Mouse (Mus musculus): ENCODE data around the gene A730049H05Rik. TPM values are rescaled to one million over a fixed set of nuclear protein-coding genes. Genes with fewer than 3 reads are reported as not detected.

Gene A730049H05Rik
- polyA plus RNA-seq, 1 experiment: 0.08 TPM

GRCm38 (mm10) chr6:92876121-92876520 is 59.8 kb downstream of the A730049H05Rik start:
- 34% methylated on average over 5 of the region's 5 CpGs for WGBS
- Histone ChIP-seq H3K36me3 (ENCODE audit: control insufficient read depth, insufficient read depth, low read length) (no peaks in the 10 kb centered on the region), H3K4me3 (ENCODE audit: extremely low read depth, insufficient read depth, insufficient read length) (no peak overlapping the region), H3K27ac (ENCODE audit: insufficient read depth, low read length) (no peak overlapping the region), H3K27me3 (ENCODE audit: control insufficient read depth, insufficient read depth, low read length) (no peaks in the 10 kb centered on the region), H3K4me1 (ENCODE audit: control insufficient read depth, insufficient read depth, insufficient read length) (no peaks in the 10 kb centered on the region)
- TF ChIP-seq POLR2A (IDR thresholded peaks at IDR 0.05; ENCODE audit: low read depth, low read length) (no peak), CTCF (IDR thresholded peaks at IDR 0.05; ENCODE audit: extremely low read depth, insufficient read depth, insufficient read length, insufficient replicate concordance) (no peak)
- DNase-seq (ENCODE audit: low read depth in 1 of 2, low spot score in 2 of 2): no peak

GRCm38 (mm10) chr6:92877236-92877635 is 61.0 kb downstream of the A730049H05Rik start:
- no peaks in the 10 kb centered on the region for H3K36me3 ChIP-seq (ENCODE audit: control insufficient read depth, insufficient read depth, low read length)
- DNase-seq (ENCODE audit: low read depth in 1 of 2, low spot score in 2 of 2): no peak
- TF ChIP-seq CTCF (IDR thresholded peaks at IDR 0.05; ENCODE audit: extremely low read depth, insufficient read depth, insufficient read length, insufficient replicate concordance): no peak
- no peak for TF ChIP-seq POLR2A (IDR thresholded peaks at IDR 0.05; ENCODE audit: low read depth, low read length)

GRCm38 (mm10) chr6:92878771-92879170 is 62.5 kb downstream of the A730049H05Rik start:
- DNase-seq (ENCODE audit: low read depth in 1 of 2, low spot score in 2 of 2): no peak
- Histone ChIP-seq H3K4me3 (ENCODE audit: extremely low read depth, insufficient read depth, insufficient read length) (no peak overlapping the region), H3K4me1 (ENCODE audit: control insufficient read depth, insufficient read depth, insufficient read length) (no peaks in the 10 kb centered on the region), H3K36me3 (ENCODE audit: control insufficient read depth, insufficient read depth, low read length) (no peaks in the 10 kb centered on the region), H3K27ac (ENCODE audit: insufficient read depth, low read length) (no peak overlapping the region), H3K27me3 (ENCODE audit: control insufficient read depth, insufficient read depth, low read length) (no peaks in the 10 kb centered on the region)
- WGBS: 89% methylated on average over 5 of the region's 5 CpGs
- TF ChIP-seq CTCF (IDR thresholded peaks at IDR 0.05; ENCODE audit: extremely low read depth, insufficient read depth, insufficient read length, insufficient replicate concordance) (no peak), POLR2A (IDR thresholded peaks at IDR 0.05; ENCODE audit: low read depth, low read length) (no peak)

More at GRCm38 (mm10) chr6:92877236-92877635, 61.0 kb downstream of the A730049H05Rik start:
- Histone ChIP-seq H3K27ac (ENCODE audit: insufficient read depth, low read length) (no peak overlapping the region), H3K4me3 (ENCODE audit: extremely low read depth, insufficient read depth, insufficient read length) (no peak overlapping the region), H3K4me1 (ENCODE audit: control insufficient read depth, insufficient read depth, insufficient read length) (no peaks in the 10 kb centered on the region), H3K27me3 (ENCODE audit: control insufficient read depth, insufficient read depth, low read length) (no peaks in the 10 kb centered on the region)
- WGBS: 88% methylated on average over 4 of the region's 4 CpGs

GRCm38 (mm10) chr6:92879700-92880265 is 63.5 kb downstream of the A730049H05Rik start:
- TF ChIP-seq POLR2A (IDR thresholded peaks at IDR 0.05; ENCODE audit: low read depth, low read length): no peak
- TF ChIP-seq CTCF (IDR thresholded peaks at IDR 0.05; ENCODE audit: extremely low read depth, insufficient read depth, insufficient read length, insufficient replicate concordance): no peak
- H3K27me3 ChIP-seq (ENCODE audit: control insufficient read depth, insufficient read depth, low read length): no peaks in the 10 kb centered on the region
- DNase-seq (ENCODE audit: low read depth in 1 of 2, low spot score in 2 of 2): no peak
- H3K4me3 ChIP-seq (ENCODE audit: extremely low read depth, insufficient read depth, insufficient read length): no peak overlapping the region
- no peaks in the 10 kb centered on the region for H3K36me3 ChIP-seq (ENCODE audit: control insufficient read depth, insufficient read depth, low read length)
- no peak overlapping the region for H3K27ac ChIP-seq (ENCODE audit: insufficient read depth, low read length)
- 91% methylated on average over 14 of the region's 14 CpGs for WGBS
- no peaks in the 10 kb centered on the region for H3K4me1 ChIP-seq (ENCODE audit: control insufficient read depth, insufficient read depth, insufficient read length)

GRCm38 (mm10) chr6:92882446-92882845 is 66.2 kb downstream of the A730049H05Rik start:
- 61% methylated on average over 5 of the region's 5 CpGs for WGBS

GRCm38 (mm10) chr6:92883131-92883900 is 67.0 kb downstream of the A730049H05Rik start:
- 88% methylated on average over 9 of the region's 9 CpGs for WGBS

More at GRCm38 (mm10) chr6:92882446-92882845, 66.2 kb downstream of the A730049H05Rik start:
- H3K27ac ChIP-seq (ENCODE audit: insufficient read depth, low read length): no peak overlapping the region
- no peak for DNase-seq (ENCODE audit: low read depth in 1 of 2, low spot score in 2 of 2)
- TF ChIP-seq CTCF (IDR thresholded peaks at IDR 0.05; ENCODE audit: extremely low read depth, insufficient read depth, insufficient read length, insufficient replicate concordance): no peak
- no peak for TF ChIP-seq POLR2A (IDR thresholded peaks at IDR 0.05; ENCODE audit: low read depth, low read length)
- H3K4me3 ChIP-seq (ENCODE audit: extremely low read depth, insufficient read depth, insufficient read length): no peak overlapping the region
- H3K36me3 ChIP-seq (ENCODE audit: control insufficient read depth, insufficient read depth, low read length): no peaks in the 10 kb centered on the region
- no peaks in the 10 kb centered on the region for H3K27me3 ChIP-seq (ENCODE audit: control insufficient read depth, insufficient read depth, low read length)
- no peaks in the 10 kb centered on the region for H3K4me1 ChIP-seq (ENCODE audit: control insufficient read depth, insufficient read depth, insufficient read length)

GRCm38 (mm10) chr6:92891535-92891934 is 75.3 kb downstream of the A730049H05Rik start:
- no peak for DNase-seq (ENCODE audit: low read depth in 1 of 2, low spot score in 2 of 2)
- TF ChIP-seq POLR2A (IDR thresholded peaks at IDR 0.05; ENCODE audit: low read depth, low read length) (no peak), CTCF (IDR thresholded peaks at IDR 0.05; ENCODE audit: extremely low read depth, insufficient read depth, insufficient read length, insufficient replicate concordance) (no peak)
- 82% methylated on average over 1 of the region's 1 CpGs for WGBS
- no peak overlapping the region for H3K27ac ChIP-seq (ENCODE audit: insufficient read depth, low read length)
- H3K4me3 ChIP-seq (ENCODE audit: extremely low read depth, insufficient read depth, insufficient read length): no peak overlapping the region
- no peaks in the 10 kb centered on the region for H3K36me3 ChIP-seq (ENCODE audit: control insufficient read depth, insufficient read depth, low read length)
- H3K4me1 ChIP-seq (ENCODE audit: control insufficient read depth, insufficient read depth, insufficient read length): no peaks in the 10 kb centered on the region
- H3K27me3 ChIP-seq (ENCODE audit: control insufficient read depth, insufficient read depth, low read length): no peaks in the 10 kb centered on the region

More at GRCm38 (mm10) chr6:92883131-92883900, 67.0 kb downstream of the A730049H05Rik start:
- H3K27ac ChIP-seq (ENCODE audit: insufficient read depth, low read length): peak overlapping the region; percentile 23; the same call in 1 of the 2 replicates
- no peak overlapping the region for H3K4me3 ChIP-seq (ENCODE audit: extremely low read depth, insufficient read depth, insufficient read length)
- no peak for DNase-seq (ENCODE audit: low read depth in 1 of 2, low spot score in 2 of 2)
- no peaks in the 10 kb centered on the region for H3K36me3 ChIP-seq (ENCODE audit: control insufficient read depth, insufficient read depth, low read length)
- H3K4me1 ChIP-seq (ENCODE audit: control insufficient read depth, insufficient read depth, insufficient read length): no peaks in the 10 kb centered on the region
- H3K27me3 ChIP-seq (ENCODE audit: control insufficient read depth, insufficient read depth, low read length): no peaks in the 10 kb centered on the region
- TF ChIP-seq POLR2A (IDR thresholded peaks at IDR 0.05; ENCODE audit: low read depth, low read length) (no peak), CTCF (IDR thresholded peaks at IDR 0.05; ENCODE audit: extremely low read depth, insufficient read depth, insufficient read length, insufficient replicate concordance) (no peak)

Other genes with a start within 250 kb of the A730049H05Rik start
- 1.1 and 1.2 TPM in 2 replicates for gene Prickle2, start 110.3 kb upstream of the A730049H05Rik start, polyA plus RNA-seq (2012; rRNA removed)
- gene Gm15737, start 52.9 kb downstream of the A730049H05Rik start, polyA plus RNA-seq (2012; rRNA removed): not detected in 2 replicates
- gene Adamts9, start 127.0 kb downstream of the A730049H05Rik start, polyA plus RNA-seq (2012; rRNA removed): 1.5 and 2.1 TPM in 2 replicates